Mouse (Mus musculus) E14TG2a.4 (cell line): ENCODE measurements at regions not wholly inside any gene's neighbourhood (a gene's known extent, or its start where the extent isn't known, plus 50 kb on each side); places are given as distances from the start of the nearest gene placed in this dataset.

Source experiments
- H3K27me3 ChIP-seq: 2 replicates; pipeline ENCODE4 v1.6.1; 2014; ENCODE audit warnings: low read length, control low read depth; ENCODE audit not compliant: insufficient read depth
- H3K36me3 ChIP-seq: 2 replicates; pipeline ENCODE4 v1.6.1; 2014; ENCODE audit warnings: low read length, control low read depth; ENCODE audit not compliant: insufficient read depth
- H3K4me1 ChIP-seq: replicated peaks from 2 replicates; pipeline ENCODE4 v1.6.1; 2014; ENCODE audit warnings: low read depth, low read length, control low read depth
- H3K4me3 ChIP-seq: replicated peaks from 2 replicates; pipeline ENCODE4 v1.5.1; 2014; ENCODE audit warnings: mild to moderate bottlenecking, low read length
- H3K9me3 ChIP-seq: 2 replicates; pipeline ENCODE4 v1.6.1; 2014; ENCODE audit warnings: low read length, control low read depth
- CTCF ChIP-seq: conservative IDR thresholded peaks from 2 replicates; pipeline ENCODE4 v1.5.1; 2014; ENCODE audit warnings: low read length
- NANOG ChIP-seq: IDR thresholded peaks from 2 replicates; pipeline ENCODE4 v1.6.1; 2014; ENCODE audit warnings: borderline replicate concordance, low read length, mixed read lengths
- POU5F1 ChIP-seq: IDR thresholded peaks from 2 replicates; pipeline ENCODE4 v1.6.1; 2014; ENCODE audit warnings: low read length, borderline replicate concordance

DNA sequence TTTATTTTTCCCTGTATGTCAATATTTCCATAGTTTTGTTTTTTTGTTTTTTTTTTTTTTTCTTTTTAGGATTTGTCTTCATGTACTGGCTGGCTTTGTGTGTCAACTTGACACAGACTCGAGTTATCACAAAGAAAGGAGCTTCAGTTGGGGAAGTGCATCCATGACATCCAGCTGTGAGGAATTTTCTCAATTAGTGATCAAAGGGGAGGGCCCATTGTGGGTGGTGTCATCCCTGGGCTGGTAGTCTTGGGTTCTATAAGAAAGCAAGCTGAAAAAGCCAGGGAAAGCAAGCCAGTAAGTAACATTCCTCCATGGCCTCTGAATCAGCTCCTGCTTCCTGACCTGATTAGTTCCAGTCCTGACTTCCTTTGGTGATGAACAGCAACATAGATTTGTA, 228.7 kb downstream of the Fat4 start:
- H3K27me3 ChIP-seq, result no peaks in the 10 kb centered on the region
- H3K4me1 ChIP-seq, result no peaks in the 10 kb centered on the region
- no peaks in the 10 kb centered on the region; the same call in 1 of the 2 replicates for H3K9me3 ChIP-seq
- TF ChIP-seq CTCF (no peak), POU5F1 (no peak), NANOG (no peak)
- H3K4me3 ChIP-seq, result no peak overlapping the region
- no peaks in the 10 kb centered on the region for H3K36me3 ChIP-seq

DNA sequence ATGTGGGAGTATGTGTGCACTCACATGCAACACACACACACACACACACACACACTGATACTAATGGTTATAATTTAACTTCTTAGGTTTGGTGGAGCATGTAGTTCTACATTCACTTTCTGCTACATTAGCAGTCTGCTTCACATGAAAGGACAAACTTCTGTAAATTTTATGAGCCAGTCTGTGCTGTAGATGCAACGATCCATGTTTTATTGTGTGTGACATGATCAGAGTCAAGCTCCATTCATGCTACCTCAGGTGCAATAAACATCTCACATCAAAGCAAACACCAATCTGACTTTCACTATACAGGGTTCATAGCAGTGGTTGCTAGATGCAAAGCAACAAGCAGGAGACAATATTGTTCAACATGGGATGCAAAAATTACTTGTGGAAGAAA, 235.5 kb downstream of the Fat4 start:
- TF ChIP-seq POU5F1, result no peak
- no peak for TF ChIP-seq NANOG
- no peak for TF ChIP-seq CTCF

DNA sequence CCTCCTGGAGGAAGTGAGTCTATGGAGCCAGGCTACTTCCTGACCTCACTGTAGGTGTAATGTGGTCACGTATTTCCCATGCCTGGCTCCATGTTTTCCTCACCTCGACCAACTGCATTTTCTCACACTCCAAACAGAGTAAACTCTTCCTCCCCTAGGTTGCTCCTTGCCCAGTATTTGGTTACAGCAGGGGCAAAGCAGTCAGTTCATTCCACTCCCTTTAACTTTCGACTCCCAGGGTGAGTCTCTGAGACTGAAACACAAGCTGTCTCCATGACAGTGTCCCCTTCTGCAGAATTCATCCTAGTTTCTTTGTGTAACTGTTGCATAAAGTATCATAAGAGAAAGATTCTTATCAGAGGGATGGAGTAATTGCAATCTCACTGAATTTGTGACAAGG, 243.8 kb downstream of the Fat4 start:
- Histone ChIP-seq H3K4me1 (no peaks in the 10 kb centered on the region), H3K4me3 (no peak overlapping the region), H3K27me3 (no peaks in the 10 kb centered on the region), H3K9me3 (peaks cover 7% of the 10 kb centered on the region; the same call in 1 of the 2 replicates), H3K36me3 (no peaks in the 10 kb centered on the region)
- TF ChIP-seq POU5F1, result no peak
- no peak for TF ChIP-seq CTCF
- no peak for TF ChIP-seq NANOG

More for the DNA sequence above, 235.5 kb downstream of the Fat4 start:
- Histone ChIP-seq H3K9me3 (peaks cover 8% of the 10 kb centered on the region; the same call in 1 of the 2 replicates), H3K36me3 (no peaks in the 10 kb centered on the region), H3K4me3 (no peak overlapping the region), H3K27me3 (no peaks in the 10 kb centered on the region), H3K4me1 (no peaks in the 10 kb centered on the region)

DNA sequence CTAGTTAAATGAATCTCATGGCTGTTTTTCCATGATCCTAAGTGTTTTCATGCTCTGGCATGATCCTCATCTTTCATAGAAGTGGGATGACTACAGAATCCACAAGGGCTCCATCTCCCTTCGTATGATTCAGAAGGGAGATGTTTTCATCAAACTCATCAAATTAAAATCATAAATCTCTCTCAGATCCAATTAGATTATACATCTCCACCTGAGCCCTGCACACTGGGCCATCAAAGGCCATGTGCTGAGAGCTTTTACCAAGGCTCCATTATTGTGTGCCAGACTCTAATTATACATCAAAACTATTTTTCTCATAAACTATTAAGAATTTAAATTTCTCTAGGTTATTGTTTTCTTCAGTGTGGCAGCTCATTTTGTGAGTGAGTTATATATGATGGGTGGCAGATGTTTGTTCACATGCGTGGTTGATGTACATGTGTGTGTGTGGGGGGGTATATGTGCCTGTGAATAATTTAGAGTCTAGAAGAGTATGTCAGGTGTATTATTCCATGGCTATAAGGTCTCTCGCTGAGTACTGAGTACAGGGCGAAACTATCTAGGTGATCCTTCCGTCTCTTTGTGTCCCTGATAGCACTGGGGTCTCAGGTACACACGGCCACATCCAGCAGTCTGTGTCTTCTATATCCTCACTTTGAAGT, 278.4 kb downstream of the Fat4 start:
- no peaks in the 10 kb centered on the region for H3K36me3 ChIP-seq
- no peak for TF ChIP-seq CTCF
- TF ChIP-seq NANOG, result no peak
- no peak for TF ChIP-seq POU5F1
- H3K4me3 ChIP-seq, result no peak overlapping the region
- no peaks in the 10 kb centered on the region for H3K4me1 ChIP-seq
- no peaks in the 10 kb centered on the region for H3K9me3 ChIP-seq
- no peaks in the 10 kb centered on the region for H3K27me3 ChIP-seq

GRCm38 (mm10) chr3:39182646-39183045, 295.9 kb downstream of the Fat4 start:
- Histone ChIP-seq H3K4me3 (no peak overlapping the region), H3K27me3 (no peaks in the 10 kb centered on the region), H3K36me3 (no peaks in the 10 kb centered on the region), H3K9me3 (peaks cover 39% of the 10 kb centered on the region), H3K4me1 (no peaks in the 10 kb centered on the region)
- no peak for TF ChIP-seq NANOG
- TF ChIP-seq POU5F1, result no peak
- no peak for TF ChIP-seq CTCF

- TF ChIP-seq CTCF (no peak), POU5F1 (no peak), NANOG (no peak)
- no peaks in the 10 kb centered on the region; the same call in 1 of the 2 replicates for H3K9me3 ChIP-seq
- no peak overlapping the region for H3K4me3 ChIP-seq
- no peaks in the 10 kb centered on the region for H3K36me3 ChIP-seq
- H3K4me1 ChIP-seq, result no peaks in the 10 kb centered on the region
- no peaks in the 10 kb centered on the region for H3K27me3 ChIP-seq
Observed at GRCm38 (mm10) chr3:39195102-39195501, 308.4 kb downstream of the Fat4 start.

DNA sequence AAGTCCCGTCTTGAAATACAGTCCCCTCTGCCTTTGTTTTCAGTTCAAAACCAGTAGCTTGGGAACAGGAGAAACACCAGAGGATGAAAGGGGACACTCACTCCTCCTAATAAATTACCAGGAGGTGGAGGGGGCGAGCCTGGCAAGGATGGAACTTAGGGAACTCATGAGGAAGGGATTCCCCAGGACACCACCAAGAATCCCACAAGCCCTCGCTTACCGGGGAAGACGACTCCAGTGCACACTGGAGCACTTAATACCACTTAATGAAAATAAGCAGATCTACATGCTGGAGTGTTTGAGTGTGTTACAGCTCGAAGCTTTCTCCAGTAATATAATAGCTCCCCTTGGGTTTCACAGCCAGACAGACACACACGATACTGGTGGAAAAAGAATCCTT, 315.9 kb downstream of the Fat4 start:
- H3K9me3 ChIP-seq, result no peaks in the 10 kb centered on the region
- no peak overlapping the region for H3K4me3 ChIP-seq
- no peaks in the 10 kb centered on the region for H3K4me1 ChIP-seq
- H3K27me3 ChIP-seq, result no peaks in the 10 kb centered on the region
- no peaks in the 10 kb centered on the region for H3K36me3 ChIP-seq
- TF ChIP-seq NANOG (no peak), CTCF (no peak), POU5F1 (no peak)

GRCm38 (mm10) chr3:39208651-39209050, 321.9 kb downstream of the Fat4 start:
- H3K4me3 ChIP-seq, result no peak overlapping the region
- TF ChIP-seq POU5F1 (no peak), NANOG (no peak), CTCF (no peak)
- H3K27me3 ChIP-seq, result no peaks in the 10 kb centered on the region
- no peaks in the 10 kb centered on the region for H3K4me1 ChIP-seq
- no peaks in the 10 kb centered on the region for H3K9me3 ChIP-seq
- H3K36me3 ChIP-seq, result no peaks in the 10 kb centered on the region

- H3K36me3 ChIP-seq, result no peaks in the 10 kb centered on the region
- H3K4me1 ChIP-seq, result no peaks in the 10 kb centered on the region
- no peak overlapping the region for H3K4me3 ChIP-seq
- no peak for TF ChIP-seq POU5F1
- no peak for TF ChIP-seq NANOG
- no peak for TF ChIP-seq CTCF
- no peaks in the 10 kb centered on the region for H3K9me3 ChIP-seq
- no peaks in the 10 kb centered on the region for H3K27me3 ChIP-seq
Observed at GRCm38 (mm10) chr3:39209382-39210165, 322.8 kb downstream of the Fat4 start.
